Mouse (Mus musculus) T-helper 17 cell (primary cell): ENCODE data around the gene Ubr3.

Experiments used
- in situ Hi-C, 2 experiments: fragments of 300-600 bp; cut with MboI, MseI; formaldehyde crosslinking; loops; 1 replicate in 1 of 2; 2 replicates in 1 of 2; pipeline ENCODE4 v1.15.1; 2025; ENCODE audit warnings: high pct_unique_total_duplicates in 2 of 2

The Ubr3 gene

GRCm38 (mm10) chr2:70025711-70026110, 128.7 kb downstream of the Ubr3 start:
- in situ Hi-C loops = no loop called here

GRCm38 (mm10) chr2:70031472-70031871, 134.4 kb downstream of the Ubr3 start:
- in situ Hi-C loops = no loop called here

- in situ Hi-C loops = loop anchor here in 1 of 2 experiments (5.0 kb wide), 1 partner anchor 47 kb away; no protein-coding TSS in a partner anchor
Observed at GRCm38 (mm10) chr2:70034895-70035294, 137.8 kb downstream of the Ubr3 start.

GRCm38 (mm10) chr2:70035358-70035757, 138.3 kb downstream of the Ubr3 start:
- in situ Hi-C loops = loop anchor here in 1 of 2 experiments (5.0 kb wide), 1 partner anchor 47 kb away; no protein-coding TSS in a partner anchor

GRCm38 (mm10) chr2:70037221-70037620, 140.2 kb downstream of the Ubr3 start:
- in situ Hi-C loops = loop anchor here in 1 of 2 experiments (5.0 kb wide), 1 partner anchor 45 kb away; no protein-coding TSS in a partner anchor

- in situ Hi-C loops = loop anchor here in 1 of 2 experiments (5.0 kb wide), 1 partner anchor 44 kb away; no protein-coding TSS in a partner anchor
Observed at GRCm38 (mm10) chr2:70038752-70039151, 141.7 kb downstream of the Ubr3 start, which contains the start of gene Myo3b. Gene Myo3b (plus strand): TSS chr2:70039126.

GRCm38 (mm10) chr2:70044466-70044865, 147.4 kb downstream of the Ubr3 start:
- in situ Hi-C loops = no loop called here

- in situ Hi-C loops = no loop called here
Observed at GRCm38 (mm10) chr2:70047868-70048267, 150.8 kb downstream of the Ubr3 start.

- in situ Hi-C loops = loop anchor here in 1 of 2 experiments (25.0 kb wide), 1 partner anchor 1633 kb away; no protein-coding TSS in a partner anchor
Observed at GRCm38 (mm10) chr2:70053803-70054202, 156.8 kb downstream of the Ubr3 start.

- in situ Hi-C loops = loop anchor here in 1 of 2 experiments (25.0 kb wide), 1 partner anchor 1629 kb away; no protein-coding TSS in a partner anchor
Observed at GRCm38 (mm10) chr2:70058201-70058600, 161.2 kb downstream of the Ubr3 start.

GRCm38 (mm10) chr2:70060359-70061345, 163.6 kb downstream of the Ubr3 start:
- in situ Hi-C loops = loop anchor here in 1 of 2 experiments (25.0 kb wide), 1 partner anchor 1627 kb away; no protein-coding TSS in a partner anchor

- in situ Hi-C loops = loop anchor here in 1 of 2 experiments (25.0 kb wide), 1 partner anchor 1622 kb away; no protein-coding TSS in a partner anchor
Observed at GRCm38 (mm10) chr2:70065116-70065515, 168.1 kb downstream of the Ubr3 start.

- in situ Hi-C loops = loop anchor here in 1 of 2 experiments (25.0 kb wide), 1 partner anchor 1621 kb away; no protein-coding TSS in a partner anchor
Observed at GRCm38 (mm10) chr2:70065729-70066300, 168.8 kb downstream of the Ubr3 start.

- in situ Hi-C loops = loop anchor here in 1 of 2 experiments (25.0 kb wide), 1 partner anchor 1621 kb away; no protein-coding TSS in a partner anchor
Observed at GRCm38 (mm10) chr2:70066338-70067022, 169.4 kb downstream of the Ubr3 start.

GRCm38 (mm10) chr2:70069861-70070260, 172.8 kb downstream of the Ubr3 start:
- in situ Hi-C loops = loop anchor here in 1 of 2 experiments (25.0 kb wide), 1 partner anchor 1617 kb away; no protein-coding TSS in a partner anchor
